Mouse (Mus musculus): ENCODE measurements around the gene Ddx1. TPM values are rescaled to one million over a fixed set of nuclear protein-coding genes. Genes with fewer than 3 reads are reported as not detected.

The Ddx1 gene
- polyA plus RNA-seq, 1 experiment from 2014 or later, result 94.0 TPM

- H3K9me3 ChIP-seq (ENCODE audit: control insufficient read depth, low read length), result no peaks in the 10 kb centered on the region
- no peak for ATAC-seq (ENCODE audit: insufficient number of reproducible peaks, insufficient read depth, low FRiP score, low read depth)
- peak overlapping the region; percentile 1 to 34; a peak in 1 of 4 replicates for H3K27ac ChIP-seq (replicated peaks in 1 of 2; ENCODE audit: control insufficient read depth in 1 of 2, insufficient read depth in 1 of 2, low read depth in 2 of 2, low read length in 2 of 2)
Observed at GRCm38 (mm10) chr12:13255068-13255467, 6.1 kb upstream of the Ddx1 start.

GRCm38 (mm10) chr12:13249573-13249919 lies 533 bp upstream of the Ddx1 start:
- no peak overlapping the region for H3K27ac ChIP-seq (replicated peaks in 1 of 2; ENCODE audit: control insufficient read depth in 1 of 2, insufficient read depth in 1 of 2, low read depth in 2 of 2, low read length in 2 of 2)
- peaks cover 0 to 10% of the 10 kb centered on the region in 2 experiments; a peak in 3 of 4 replicates for H3K4me1 ChIP-seq (ENCODE audit: control insufficient read depth in 2 of 2, insufficient read depth in 2 of 2, low read length in 2 of 2)
- H3K9me3 ChIP-seq (ENCODE audit: control insufficient read depth, low read length), result no peaks in the 10 kb centered on the region
- H3K27me3 ChIP-seq (ENCODE audit: control insufficient read depth, insufficient read depth, low read length), result no peaks in the 10 kb centered on the region
- H3K9ac ChIP-seq (ENCODE audit: low read length), result peak overlapping the region; percentile 84
- 87% methylated on average over 3 of the region's 3 CpGs for WGBS
- peaks cover 15% of the 10 kb centered on the region for H3K36me3 ChIP-seq (ENCODE audit: control insufficient read depth, insufficient read depth, low read length)
- H3K4me3 ChIP-seq (ENCODE audit: control insufficient read depth in 1 of 2, insufficient read depth in 1 of 2, low read depth in 1 of 2, low read length in 2 of 2), result peak overlapping the region in 1 of 2 experiments; percentile 79; a peak in 3 of 4 replicates
- H3K4me2 ChIP-seq (ENCODE audit: low read length), result peak overlapping the region; percentile 61
- ATAC-seq (ENCODE audit: insufficient number of reproducible peaks, insufficient read depth, low FRiP score, low read depth), result no peak

More at GRCm38 (mm10) chr12:13255068-13255467, 6.1 kb upstream of the Ddx1 start:
- 6% methylated on average over 3 of the region's 3 CpGs for WGBS
- H3K9ac ChIP-seq (ENCODE audit: low read length), result no peak overlapping the region
- H3K4me1 ChIP-seq (ENCODE audit: control insufficient read depth in 2 of 2, insufficient read depth in 2 of 2, low read length in 2 of 2), result peaks cover 4% of the 10 kb centered on the region in 2 experiments; a peak in 2 of 4 replicates
- no peak overlapping the region for H3K4me3 ChIP-seq (ENCODE audit: control insufficient read depth in 1 of 2, insufficient read depth in 1 of 2, low read depth in 1 of 2, low read length in 2 of 2)
- H3K4me2 ChIP-seq (ENCODE audit: low read length), result peak overlapping the region; percentile 40
- H3K27me3 ChIP-seq (ENCODE audit: control insufficient read depth, insufficient read depth, low read length), result no peaks in the 10 kb centered on the region
- H3K36me3 ChIP-seq (ENCODE audit: control insufficient read depth, insufficient read depth, low read length), result no peaks in the 10 kb centered on the region

GRCm38 (mm10) chr12:13242453-13242852 lies 6.6 kb downstream of the Ddx1 start:
- Histone ChIP-seq H3K4me3 (ENCODE audit: control insufficient read depth in 1 of 2, insufficient read depth in 1 of 2, low read depth in 1 of 2, low read length in 2 of 2) (no peak overlapping the region), H3K36me3 (ENCODE audit: control insufficient read depth, insufficient read depth, low read length) (peaks cover 80% of the 10 kb centered on the region), H3K4me2 (ENCODE audit: low read length) (no peak overlapping the region), H3K9me3 (ENCODE audit: control insufficient read depth, low read length) (no peaks in the 10 kb centered on the region), H3K27ac (replicated peaks in 1 of 2; ENCODE audit: control insufficient read depth in 1 of 2, insufficient read depth in 1 of 2, low read depth in 2 of 2, low read length in 2 of 2) (no peak overlapping the region), H3K27me3 (ENCODE audit: control insufficient read depth, insufficient read depth, low read length) (no peaks in the 10 kb centered on the region), H3K4me1 (ENCODE audit: control insufficient read depth in 2 of 2, insufficient read depth in 2 of 2, low read length in 2 of 2) (peaks cover 0 to 2% of the 10 kb centered on the region in 2 experiments; a peak in 2 of 4 replicates), H3K9ac (ENCODE audit: low read length) (no peak overlapping the region)
- no peak for ATAC-seq (ENCODE audit: insufficient number of reproducible peaks, insufficient read depth, low FRiP score, low read depth)

GRCm38 (mm10) chr12:13218101-13218514 lies 30.9 kb downstream of the Ddx1 start:
- Histone ChIP-seq H3K4me1 (ENCODE audit: control insufficient read depth in 2 of 2, insufficient read depth in 2 of 2, low read length in 2 of 2) (peaks cover 8 to 29% of the 10 kb centered on the region in 2 experiments), H3K4me2 (ENCODE audit: low read length) (no peak overlapping the region), H3K9me3 (ENCODE audit: control insufficient read depth, low read length) (no peaks in the 10 kb centered on the region), H3K36me3 (ENCODE audit: control insufficient read depth, insufficient read depth, low read length) (peaks cover 34% of the 10 kb centered on the region), H3K27me3 (ENCODE audit: control insufficient read depth, insufficient read depth, low read length) (no peaks in the 10 kb centered on the region), H3K9ac (ENCODE audit: low read length) (no peak overlapping the region), H3K27ac (replicated peaks in 1 of 2; ENCODE audit: control insufficient read depth in 1 of 2, insufficient read depth in 1 of 2, low read depth in 2 of 2, low read length in 2 of 2) (no peak overlapping the region), H3K4me3 (ENCODE audit: control insufficient read depth in 1 of 2, insufficient read depth in 1 of 2, low read depth in 1 of 2, low read length in 2 of 2) (no peak overlapping the region)
- 60% methylated on average over 8 of the region's 8 CpGs for WGBS
- no peak for ATAC-seq (ENCODE audit: insufficient number of reproducible peaks, insufficient read depth, low FRiP score, low read depth)

GRCm38 (mm10) chr12:13217568-13217967 lies 31.4 kb downstream of the Ddx1 start:
- H3K4me3 ChIP-seq (ENCODE audit: control insufficient read depth in 1 of 2, insufficient read depth in 1 of 2, low read depth in 1 of 2, low read length in 2 of 2), result no peak overlapping the region
- no peak overlapping the region for H3K9ac ChIP-seq (ENCODE audit: low read length)
- peaks cover 31% of the 10 kb centered on the region for H3K36me3 ChIP-seq (ENCODE audit: control insufficient read depth, insufficient read depth, low read length)
- H3K9me3 ChIP-seq (ENCODE audit: control insufficient read depth, low read length), result no peaks in the 10 kb centered on the region
- ATAC-seq (ENCODE audit: insufficient number of reproducible peaks, insufficient read depth, low FRiP score, low read depth), result no peak
- H3K4me1 ChIP-seq (ENCODE audit: control insufficient read depth in 2 of 2, insufficient read depth in 2 of 2, low read length in 2 of 2), result peaks cover 8 to 31% of the 10 kb centered on the region in 2 experiments
- H3K27ac ChIP-seq (replicated peaks in 1 of 2; ENCODE audit: control insufficient read depth in 1 of 2, insufficient read depth in 1 of 2, low read depth in 2 of 2, low read length in 2 of 2), result no peak overlapping the region
- no peak overlapping the region for H3K4me2 ChIP-seq (ENCODE audit: low read length)
- WGBS, result 43% methylated on average over 3 of the region's 3 CpGs
- no peaks in the 10 kb centered on the region for H3K27me3 ChIP-seq (ENCODE audit: control insufficient read depth, insufficient read depth, low read length)

- Histone ChIP-seq H3K9me3 (ENCODE audit: control insufficient read depth, low read length) (no peaks in the 10 kb centered on the region), H3K4me3 (ENCODE audit: control insufficient read depth in 1 of 2, insufficient read depth in 1 of 2, low read depth in 1 of 2, low read length in 2 of 2) (no peak overlapping the region), H3K36me3 (ENCODE audit: control insufficient read depth, insufficient read depth, low read length) (peaks cover 31% of the 10 kb centered on the region), H3K4me2 (ENCODE audit: low read length) (no peak overlapping the region), H3K4me1 (ENCODE audit: control insufficient read depth in 2 of 2, insufficient read depth in 2 of 2, low read length in 2 of 2) (peaks cover 12 to 39% of the 10 kb centered on the region in 2 experiments), H3K27ac (replicated peaks in 1 of 2; ENCODE audit: control insufficient read depth in 1 of 2, insufficient read depth in 1 of 2, low read depth in 2 of 2, low read length in 2 of 2) (no peak overlapping the region), H3K9ac (ENCODE audit: low read length) (no peak overlapping the region), H3K27me3 (ENCODE audit: control insufficient read depth, insufficient read depth, low read length) (no peaks in the 10 kb centered on the region)
- 40% methylated on average over 5 of the region's 5 CpGs for WGBS
- ATAC-seq (ENCODE audit: insufficient number of reproducible peaks, insufficient read depth, low FRiP score, low read depth), result no peak
Observed at GRCm38 (mm10) chr12:13216501-13217103, 32.4 kb downstream of the Ddx1 start.

- Histone ChIP-seq H3K9ac (ENCODE audit: low read length) (no peak overlapping the region), H3K27ac (replicated peaks in 1 of 2; ENCODE audit: control insufficient read depth in 1 of 2, insufficient read depth in 1 of 2, low read depth in 2 of 2, low read length in 2 of 2) (no peak overlapping the region), H3K4me1 (ENCODE audit: control insufficient read depth in 2 of 2, insufficient read depth in 2 of 2, low read length in 2 of 2) (peaks cover 12 to 39% of the 10 kb centered on the region in 2 experiments), H3K36me3 (ENCODE audit: control insufficient read depth, insufficient read depth, low read length) (peaks cover 19% of the 10 kb centered on the region), H3K4me3 (ENCODE audit: control insufficient read depth in 1 of 2, insufficient read depth in 1 of 2, low read depth in 1 of 2, low read length in 2 of 2) (no peak overlapping the region), H3K4me2 (ENCODE audit: low read length) (no peak overlapping the region), H3K9me3 (ENCODE audit: control insufficient read depth, low read length) (no peaks in the 10 kb centered on the region), H3K27me3 (ENCODE audit: control insufficient read depth, insufficient read depth, low read length) (no peaks in the 10 kb centered on the region)
- peak; percentile 49; the same call in 1 of the 2 replicates for ATAC-seq (ENCODE audit: insufficient number of reproducible peaks, insufficient read depth, low FRiP score, low read depth)
- 37% methylated on average over 11 of the region's 11 CpGs for WGBS
Observed at GRCm38 (mm10) chr12:13214345-13215278, 34.4 kb downstream of the Ddx1 start.

Measured in heart, embryonic 14.5 days (tissue).